Mouse (Mus musculus) frontal cortex, postnatal 36 days (tissue): ENCODE results near the gene 1810010H24Rik.
A peak's percentile ranks its signal among the peaks of the same experiment; 100 is the strongest.
"Not testable (repeated sequence)": the region's sequence is repeated elsewhere in the genome, so short reads cannot be mapped to it uniquely, and the experiment has no call there.

ENCODE experiments used
- DNase-seq, 2 experiments: peaks; one replicate each; pipeline ENCODE4 v3.0.0; 2022; ENCODE audit warnings: low spot score in 2 of 2

1810010H24Rik gene

DNA sequence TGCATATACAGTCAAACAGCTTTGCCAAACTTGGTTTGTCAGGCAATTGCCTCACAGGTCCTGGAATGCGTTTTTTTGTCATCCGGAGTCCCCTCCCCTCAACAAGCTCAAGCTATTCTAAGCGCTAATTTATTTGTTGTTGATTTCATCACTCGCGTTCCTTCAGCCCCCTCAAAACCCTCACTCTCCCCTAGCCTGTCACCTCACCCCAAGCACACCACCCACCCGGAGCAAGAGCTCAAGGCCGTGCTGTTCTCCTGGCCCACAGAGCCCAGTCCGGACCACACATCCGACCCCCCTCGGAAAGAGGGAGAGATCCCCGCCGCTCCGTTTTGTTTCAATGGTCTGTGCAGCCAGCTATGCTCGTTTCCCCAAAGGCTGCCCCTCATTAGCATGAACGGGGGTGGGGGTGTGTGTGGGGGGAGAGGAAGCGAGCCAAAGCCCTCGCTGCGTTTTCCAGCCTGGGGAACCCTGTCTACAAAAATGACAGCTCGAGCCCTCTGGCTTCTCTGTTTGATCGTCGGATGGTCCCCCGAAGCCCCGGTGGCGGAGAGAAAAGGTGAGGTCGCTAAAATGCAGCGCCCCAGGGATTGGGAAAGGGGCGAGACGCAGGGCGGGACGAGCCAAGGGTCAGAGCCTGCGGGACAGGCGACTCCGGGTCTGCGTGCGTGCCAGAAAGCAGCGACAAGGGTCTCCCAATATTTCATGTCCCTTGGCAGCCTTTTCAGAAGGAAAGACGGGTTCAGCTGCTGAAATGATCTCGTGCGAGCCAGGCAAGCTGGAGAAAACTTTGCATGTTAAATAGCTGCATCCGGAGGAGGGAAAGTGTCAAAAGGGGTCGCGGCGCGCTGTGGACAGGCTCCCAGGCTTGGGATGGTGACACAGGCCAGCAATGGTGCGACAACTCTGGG is at the start of gene 1810010H24Rik:
TSS of gene 1810010H24Rik (plus strand) at position 271 of the 911 bp plus-strand sequence.
- DNase-seq: no peak

- DNase-seq: no peak
Observed at GRCm38 (mm10) chr11:106976194-106976593, 49.3 kb upstream of the 1810010H24Rik start.

- peak; percentile 42 to 83 for DNase-seq
Observed at GRCm38 (mm10) chr11:106980455-106980854, 45.0 kb upstream of the 1810010H24Rik start.

- no peak for DNase-seq
Observed at GRCm38 (mm10) chr11:106981787-106982186, 43.7 kb upstream of the 1810010H24Rik start.

DNA sequence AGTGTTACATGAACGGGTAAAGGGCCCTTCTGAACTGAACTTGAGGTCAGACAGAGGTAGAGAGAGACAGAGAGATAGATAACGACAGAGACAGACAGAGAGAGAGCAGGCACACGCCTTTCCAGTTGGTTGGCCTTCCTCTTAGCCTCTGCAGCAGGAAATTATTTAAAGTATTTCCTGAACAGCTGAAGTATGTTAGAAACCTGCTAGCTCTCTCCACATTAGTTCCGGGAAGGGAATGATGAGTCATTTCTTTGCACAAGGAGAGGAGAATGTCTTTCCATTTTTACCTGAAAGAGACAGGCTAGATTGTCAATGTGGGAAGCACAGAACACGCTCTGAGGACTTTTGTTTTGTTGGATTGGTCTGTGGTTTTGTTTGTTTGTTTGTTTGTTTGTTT is 43.1 kb upstream of the 1810010H24Rik start:
- no peak for DNase-seq

- not testable (repeated sequence) for DNase-seq
Observed at GRCm38 (mm10) chr11:106985979-106986604, 39.4 kb upstream of the 1810010H24Rik start.

DNA sequence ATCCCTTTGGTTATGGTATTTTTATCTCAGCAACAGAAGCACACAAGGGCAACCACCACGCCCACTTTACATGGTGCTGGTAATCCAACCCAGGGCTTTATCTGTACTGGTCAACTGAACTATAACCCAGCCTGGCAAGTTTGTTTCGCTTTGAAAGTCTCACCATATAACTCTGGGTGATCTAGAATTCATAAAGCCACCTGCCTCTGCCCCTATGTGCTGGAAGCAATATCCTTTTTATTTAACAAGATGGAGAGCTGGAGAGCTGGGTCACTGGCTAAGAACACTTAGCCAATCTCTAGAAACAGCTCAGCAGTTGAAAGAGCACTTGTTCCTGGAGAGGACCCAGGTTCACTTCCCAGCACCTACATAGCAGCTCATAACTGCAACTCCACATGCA is 38.1 kb upstream of the 1810010H24Rik start:
- DNase-seq: no peak

DNA sequence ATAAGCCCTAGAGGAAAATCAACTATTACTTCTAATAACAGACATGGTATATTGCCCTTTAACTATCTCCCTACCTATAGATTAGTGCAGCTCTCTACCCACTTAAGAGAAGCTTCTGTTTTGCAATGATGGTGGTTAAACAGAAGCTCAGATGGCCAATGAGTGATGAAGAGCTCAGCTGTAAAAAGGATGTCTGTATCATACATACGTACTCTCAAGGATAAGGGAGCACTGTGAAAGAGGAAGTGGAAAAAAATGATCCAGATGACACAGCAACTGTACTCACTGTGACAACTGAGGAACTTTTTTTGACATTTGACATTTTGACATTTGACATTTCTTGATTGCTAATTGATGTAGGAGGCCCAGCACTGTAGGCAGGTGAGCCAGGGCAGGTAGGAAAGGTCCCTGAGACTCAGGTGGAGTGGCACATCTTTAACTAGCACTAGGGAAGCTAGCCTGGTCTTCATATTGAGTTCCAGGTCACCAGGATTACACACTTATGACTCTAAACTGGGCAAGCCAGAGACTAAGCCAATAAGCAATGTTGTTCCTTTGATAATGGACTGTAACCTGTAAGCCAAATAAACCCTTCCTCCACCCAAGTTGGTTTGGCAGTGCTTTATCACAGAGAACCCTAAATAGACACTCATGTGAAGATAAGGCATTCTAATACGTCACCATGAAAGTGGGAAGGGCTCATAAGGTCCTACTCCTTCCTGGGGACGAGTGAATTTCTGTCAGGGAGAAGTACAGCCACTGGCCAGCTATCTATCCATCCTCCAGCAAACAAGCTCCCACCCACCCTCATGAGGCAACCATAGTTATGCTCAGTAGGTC is 31.0 kb upstream of the 1810010H24Rik start:
- DNase-seq: no peak

DNA sequence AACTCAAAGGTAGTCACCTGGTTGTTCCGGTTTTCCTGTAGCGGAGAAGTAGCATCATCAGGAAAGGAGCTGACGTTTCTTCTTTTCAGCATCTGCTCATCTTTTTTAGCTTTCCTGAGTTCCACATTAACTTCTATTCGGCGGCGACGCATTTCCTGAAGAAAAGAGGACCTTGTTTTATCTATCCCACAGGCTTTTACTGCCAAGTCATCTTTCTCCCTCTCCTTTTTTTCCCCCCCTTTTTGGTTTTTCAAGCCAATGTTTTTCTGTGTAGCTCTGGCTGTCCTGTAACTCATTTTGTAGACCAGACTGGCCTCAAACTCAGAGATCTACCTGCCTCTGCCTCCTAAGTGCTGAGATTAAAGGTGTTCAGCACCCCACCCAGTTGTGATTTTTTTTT is 29.0 kb upstream of the 1810010H24Rik start:
- not testable (repeated sequence) for DNase-seq

GRCm38 (mm10) chr11:106997976-106998375 is 27.5 kb upstream of the 1810010H24Rik start:
- DNase-seq: no peak

DNA sequence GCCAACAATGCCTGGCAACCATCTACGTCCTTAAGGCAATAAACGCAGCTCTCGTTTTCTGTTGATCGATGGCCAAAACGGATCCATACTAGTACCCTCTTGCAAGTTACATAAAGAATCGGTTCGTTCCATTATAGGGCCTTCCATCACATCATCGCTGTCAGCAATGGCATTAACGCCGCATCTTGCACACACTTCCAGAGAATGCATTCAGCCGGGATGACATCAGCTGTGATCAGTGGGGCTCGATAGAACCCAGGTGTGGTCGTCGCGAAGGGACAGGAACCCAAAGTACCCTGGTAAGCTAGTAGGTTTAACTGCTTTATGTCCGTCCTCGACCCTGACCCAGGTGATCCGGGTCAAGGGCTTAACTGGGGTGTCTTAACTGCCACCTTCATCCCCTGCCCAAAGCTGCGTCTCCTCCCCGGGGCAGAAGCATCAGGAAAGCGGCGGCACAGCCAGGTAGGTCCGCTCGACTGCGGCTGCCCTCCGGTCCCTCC is 26.8 kb upstream of the 1810010H24Rik start:
- DNase-seq: peak in 1 of 2 experiments; percentile 48

GRCm38 (mm10) chr11:106999151-106999948 is 26.1 kb upstream of the 1810010H24Rik start, which contains the start of gene Kpna2:
Gene Kpna2, minus strand, starts transcription at chr11:106999541.
- DNase-seq: peak; percentile 85 to 89

DNA sequence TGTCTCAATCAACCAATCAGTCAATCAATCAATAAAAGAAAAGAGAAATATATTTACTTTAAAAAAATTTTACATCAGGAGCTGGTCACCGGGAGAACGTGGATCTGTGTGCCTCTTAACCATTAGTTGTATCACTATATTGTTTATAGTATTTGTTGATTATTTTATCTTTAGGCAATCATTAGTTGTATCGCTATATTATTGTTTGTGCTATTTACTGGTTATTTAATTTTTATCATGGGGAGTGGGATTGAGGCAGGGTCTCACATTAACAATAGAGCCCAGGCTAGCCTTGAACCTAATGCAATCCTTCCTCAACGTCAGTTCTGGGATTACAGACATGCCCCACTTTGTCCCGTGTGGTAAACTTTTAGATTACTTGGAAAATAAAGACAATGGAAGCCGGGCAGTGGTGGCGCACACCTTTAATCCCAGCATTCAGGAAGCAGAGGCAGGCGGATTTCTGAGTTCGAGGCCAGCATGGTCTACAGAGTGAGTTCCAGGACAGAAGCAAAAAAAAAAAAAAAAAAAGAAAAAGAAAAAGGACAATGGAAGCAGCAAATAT is 25.4 kb upstream of the 1810010H24Rik start:
- no peak for DNase-seq

- no peak for DNase-seq
Observed at GRCm38 (mm10) chr11:107001760-107002675, 23.5 kb upstream of the 1810010H24Rik start.

DNA sequence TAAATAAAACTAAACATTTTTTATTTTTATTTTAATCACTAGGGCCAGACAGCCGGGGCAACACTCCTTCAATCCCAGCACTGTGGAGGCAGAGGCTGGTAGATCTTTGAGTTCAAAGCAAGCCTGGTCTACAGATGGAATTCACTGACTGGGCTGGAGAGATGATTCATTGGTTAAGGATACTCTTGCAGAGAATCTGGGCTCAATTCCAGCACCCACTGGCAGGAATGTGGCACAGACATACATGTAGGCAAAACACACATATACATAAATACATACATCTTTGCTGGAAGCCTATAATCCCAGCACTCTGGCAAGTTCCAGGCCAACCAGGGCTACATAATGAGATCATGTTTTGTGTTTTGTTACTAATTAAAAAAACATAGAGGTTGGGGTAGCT is 19.9 kb upstream of the 1810010H24Rik start:
- DNase-seq: no peak

GRCm38 (mm10) chr11:107010447-107010846 is 15.0 kb upstream of the 1810010H24Rik start:
- DNase-seq: no peak

DNA sequence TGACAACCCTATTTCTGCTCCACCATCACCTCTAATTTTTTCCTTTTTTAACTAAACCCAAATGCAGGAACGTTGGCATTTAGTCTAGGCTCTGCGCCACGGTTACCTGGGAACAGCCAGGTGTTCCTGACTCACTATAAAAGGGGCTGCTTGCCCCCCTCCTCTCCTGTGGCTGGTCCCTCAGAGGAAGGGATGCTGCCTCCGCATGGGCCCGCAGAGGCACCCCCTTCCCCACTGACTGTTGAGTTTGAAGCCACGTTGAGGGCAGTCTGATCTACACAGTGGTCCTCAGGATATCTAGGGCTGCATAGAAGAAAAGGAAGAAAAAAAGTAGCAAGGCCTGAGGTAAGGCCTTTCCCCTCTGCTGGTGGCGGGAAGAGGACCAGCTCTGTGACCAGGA is 14.3 kb upstream of the 1810010H24Rik start:
- no peak for DNase-seq

DNA sequence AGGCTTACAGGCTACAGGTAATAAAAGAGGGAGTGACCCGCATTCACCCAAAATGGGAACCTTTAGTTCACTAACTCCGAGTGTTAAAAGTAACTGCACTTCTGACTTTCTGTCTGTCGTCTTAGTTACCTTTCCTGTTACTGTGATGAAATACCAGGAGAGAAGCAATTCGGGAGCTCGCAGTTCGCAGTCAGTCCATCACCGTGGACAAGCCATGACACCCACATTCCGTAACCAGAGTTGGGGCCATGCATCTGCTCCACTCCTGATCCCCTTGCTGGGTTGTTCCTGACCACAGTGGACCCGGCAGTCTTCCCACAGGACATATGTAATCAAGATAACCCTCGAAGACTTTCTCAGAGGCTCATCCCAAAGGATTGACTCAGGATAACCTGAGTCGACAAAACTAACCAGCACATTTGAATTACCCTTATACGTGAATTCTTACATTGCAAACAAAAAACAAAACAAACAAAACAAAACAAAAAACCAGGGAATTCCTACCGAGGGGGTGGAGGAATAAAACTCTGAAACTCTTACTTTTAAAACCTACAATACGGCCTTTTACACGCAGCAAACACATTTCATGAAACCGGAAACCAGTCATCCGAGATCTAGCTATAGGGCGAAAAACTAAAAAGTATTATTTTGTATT is 13.7 kb upstream of the 1810010H24Rik start:
- no peak for DNase-seq
